Mouse (Mus musculus): ENCODE data around the gene Inpp5a. TPM values are rescaled to one million over a fixed set of nuclear protein-coding genes. Genes with fewer than 3 reads are reported as not detected.
A peak's percentile ranks its signal among the peaks of the same experiment; 100 is the strongest.

Gene Inpp5a
- polyA plus RNA-seq, 1 experiment from 2014 or later = 18.4 TPM

DNA sequence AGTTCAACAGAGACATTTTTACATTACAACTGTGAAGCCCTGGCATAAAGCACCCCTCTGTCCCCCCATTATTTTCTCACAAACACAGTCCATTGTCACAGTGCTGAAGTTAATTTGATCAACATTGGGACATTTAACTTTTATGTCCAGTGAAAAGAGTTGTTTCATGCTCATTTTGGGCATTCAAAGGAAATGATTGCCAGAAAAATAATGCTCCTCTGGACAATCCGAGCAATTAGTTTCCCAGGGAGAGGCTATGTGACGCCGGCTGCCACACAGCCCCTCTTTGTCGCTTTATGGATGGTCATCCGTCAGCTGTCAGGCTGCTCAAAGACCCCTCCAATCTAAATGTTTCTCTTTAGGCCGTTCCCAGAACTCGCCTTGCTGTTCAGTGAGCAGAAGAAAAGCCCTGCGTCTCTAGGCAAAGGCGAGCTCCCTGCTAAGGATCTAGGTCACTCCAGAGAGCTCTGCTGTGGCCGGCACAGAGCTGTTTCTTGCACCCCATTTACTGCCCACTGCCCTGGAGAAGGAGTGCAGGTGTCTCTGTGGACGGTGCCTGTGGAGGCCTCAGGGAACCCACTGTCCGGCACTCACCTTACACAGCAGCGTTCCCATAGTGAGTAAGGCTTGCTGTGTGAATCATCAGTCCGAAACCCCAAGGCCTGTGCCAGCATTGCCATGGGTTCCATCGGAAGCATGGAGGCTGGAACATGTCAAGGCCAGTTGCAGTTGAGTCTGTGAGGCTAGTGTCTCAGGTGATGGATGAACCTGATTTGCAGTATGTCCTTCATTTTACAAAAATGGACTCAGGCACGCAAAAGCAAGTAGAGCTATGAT, 141.9 kb downstream of the Inpp5a start:
- Histone ChIP-seq H3K27ac (replicated peaks) (no peak overlapping the region), H3K36me3 (peaks cover 9% of the 10 kb centered on the region; the same call in 1 of the 2 replicates), H3K4me2 (no peak overlapping the region), H3K9me3 (replicated peaks) (no peaks in the 10 kb centered on the region), H3K9ac (replicated peaks) (no peak overlapping the region), H3K4me1 (peaks cover 18% of the 10 kb centered on the region), H3K4me3 (replicated peaks) (no peak overlapping the region), H3K27me3 (replicated peaks) (peaks cover 83% of the 10 kb centered on the region)
- peak; percentile 77 for ATAC-seq (ENCODE audit: low FRiP score)
- 27% methylated on average over 16 of the region's 16 CpGs for WGBS

DNA sequence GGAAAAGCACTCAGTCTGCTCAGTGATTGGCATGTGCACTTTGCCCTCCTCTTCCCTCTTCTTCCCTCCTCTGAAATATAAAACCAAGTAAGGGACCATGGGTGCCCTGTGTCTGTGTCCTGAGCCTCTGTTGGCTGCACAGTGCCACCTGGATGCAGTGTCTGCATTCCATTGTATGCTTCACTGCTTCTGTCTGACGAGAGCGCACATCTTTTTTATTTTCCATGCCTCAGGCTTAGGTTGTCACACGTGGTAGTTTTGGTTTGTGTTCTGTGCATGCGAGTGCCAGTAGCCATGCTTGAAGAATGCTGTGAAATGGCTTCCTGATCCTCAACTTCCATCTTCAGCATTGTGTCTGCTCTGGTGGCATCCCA, 142.5 kb downstream of the Inpp5a start:
- Histone ChIP-seq H3K4me2 (no peak overlapping the region), H3K27me3 (replicated peaks) (peaks cover 83% of the 10 kb centered on the region), H3K9ac (replicated peaks) (no peak overlapping the region), H3K4me3 (replicated peaks) (no peak overlapping the region), H3K4me1 (peaks cover 18% of the 10 kb centered on the region), H3K9me3 (replicated peaks) (no peaks in the 10 kb centered on the region), H3K36me3 (peaks cover 4% of the 10 kb centered on the region; the same call in 1 of the 2 replicates), H3K27ac (replicated peaks) (no peak overlapping the region)
- 63% methylated on average over 4 of the region's 4 CpGs for WGBS
- ATAC-seq (ENCODE audit: low FRiP score) = no peak

DNA sequence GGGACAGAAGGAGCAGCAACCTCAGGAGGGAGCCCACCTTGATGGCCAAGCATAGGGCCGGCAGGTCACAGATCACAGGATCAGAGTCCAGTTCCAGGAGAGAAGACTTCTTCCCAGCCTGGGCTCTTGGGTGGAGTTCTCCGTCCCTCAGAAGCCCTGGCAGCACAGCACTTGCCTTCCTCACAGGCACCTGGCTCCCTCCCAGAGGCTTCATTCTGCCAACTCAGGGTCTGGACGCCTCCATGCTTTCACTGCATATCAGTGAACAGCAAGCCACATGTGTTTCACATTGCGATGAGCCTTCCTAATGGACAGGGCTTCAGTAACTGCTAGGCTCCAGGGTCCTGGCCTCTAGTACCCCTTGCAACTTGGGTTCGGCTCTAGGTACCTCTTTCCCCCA, 147.4 kb downstream of the Inpp5a start:
- Histone ChIP-seq H3K27ac (replicated peaks) (no peak overlapping the region), H3K9me3 (replicated peaks) (no peaks in the 10 kb centered on the region), H3K36me3 (no peaks in the 10 kb centered on the region), H3K27me3 (replicated peaks) (peaks cover 98% of the 10 kb centered on the region), H3K4me3 (replicated peaks) (no peak overlapping the region), H3K9ac (replicated peaks) (no peak overlapping the region), H3K4me1 (peaks cover 5% of the 10 kb centered on the region), H3K4me2 (no peak overlapping the region)
- WGBS = 89% methylated on average over 5 of the region's 5 CpGs
- no peak for ATAC-seq (ENCODE audit: low FRiP score)

DNA sequence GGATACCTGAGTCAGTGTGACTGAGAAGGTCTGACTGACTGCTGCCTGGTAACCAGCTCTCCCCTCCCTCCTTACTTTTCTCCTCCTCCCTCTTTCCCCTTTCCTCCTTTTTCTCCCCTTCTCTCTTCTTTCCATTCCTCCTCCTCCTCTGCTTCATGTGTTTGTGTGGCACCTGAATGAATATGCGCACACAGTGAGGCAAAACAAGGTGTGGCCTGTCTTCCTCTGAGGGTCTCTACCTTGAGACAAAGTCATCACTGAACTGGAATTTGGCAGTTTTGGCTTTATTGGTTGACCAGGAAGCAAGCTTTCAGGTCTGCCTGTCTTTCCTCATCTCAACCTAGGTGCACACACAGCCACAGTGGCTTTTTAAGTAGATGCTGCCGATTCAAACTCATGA, 147.9 kb downstream of the Inpp5a start:
- no peak overlapping the region for H3K4me3 ChIP-seq (replicated peaks)
- H3K4me1 ChIP-seq = no peaks in the 10 kb centered on the region
- no peak for ATAC-seq (ENCODE audit: low FRiP score)
- 98% methylated on average over 2 of the region's 2 CpGs for WGBS
- no peak overlapping the region for H3K4me2 ChIP-seq
- no peaks in the 10 kb centered on the region for H3K36me3 ChIP-seq
- H3K9ac ChIP-seq (replicated peaks) = no peak overlapping the region
- peaks cover 98% of the 10 kb centered on the region for H3K27me3 ChIP-seq (replicated peaks)
- no peaks in the 10 kb centered on the region for H3K9me3 ChIP-seq (replicated peaks)
- H3K27ac ChIP-seq (replicated peaks) = no peak overlapping the region

DNA sequence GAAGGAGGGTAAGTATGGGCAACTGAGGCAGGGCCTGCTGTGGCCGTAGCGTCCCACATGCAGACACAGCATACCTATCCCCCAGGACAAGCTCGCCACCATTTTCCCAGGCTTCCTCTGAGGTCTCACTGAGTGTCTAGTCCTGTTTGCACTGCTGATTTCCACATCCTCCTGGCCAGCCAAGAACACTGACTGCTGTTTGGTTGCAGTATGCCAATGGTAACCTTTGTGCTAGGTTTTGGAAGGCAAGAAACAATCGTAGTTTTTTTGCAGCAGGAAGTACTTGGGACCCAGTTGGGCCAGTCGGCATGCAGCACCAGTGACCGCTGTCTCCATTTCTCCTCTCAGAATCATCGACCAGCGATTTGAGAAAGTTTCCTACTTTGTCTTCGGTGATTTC, 148.9 kb downstream of the Inpp5a start:
- ATAC-seq (ENCODE audit: low FRiP score) = no peak
- Histone ChIP-seq H3K27ac (replicated peaks) (no peak overlapping the region), H3K27me3 (replicated peaks) (peaks cover 96% of the 10 kb centered on the region), H3K36me3 (no peaks in the 10 kb centered on the region), H3K4me2 (no peak overlapping the region), H3K9me3 (replicated peaks) (no peaks in the 10 kb centered on the region), H3K4me1 (no peaks in the 10 kb centered on the region), H3K4me3 (replicated peaks) (no peak overlapping the region), H3K9ac (replicated peaks) (no peak overlapping the region)
- WGBS = 96% methylated on average over 9 of the region's 9 CpGs

DNA sequence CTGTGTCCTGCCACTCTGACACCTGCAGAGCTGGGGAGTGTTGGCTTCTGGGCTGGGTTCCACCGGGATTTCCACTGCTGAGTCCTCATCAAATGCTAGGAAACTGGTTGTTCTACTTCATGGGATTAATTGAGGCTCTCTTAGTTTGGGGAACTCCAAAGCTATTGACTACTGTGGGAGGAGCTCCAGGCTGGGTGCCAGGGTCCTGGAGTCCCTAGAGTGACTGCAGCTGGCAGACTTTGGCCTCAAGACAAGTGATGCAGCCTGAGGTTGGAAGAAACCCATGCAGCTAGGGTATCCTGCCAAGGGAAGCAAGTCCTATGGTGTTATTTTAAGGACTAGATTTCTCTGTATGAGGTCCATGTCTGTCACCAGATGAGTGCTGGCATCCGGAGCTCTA, 149.6 kb downstream of the Inpp5a start:
- no peak for ATAC-seq (ENCODE audit: low FRiP score)
- H3K27ac ChIP-seq (replicated peaks) = no peak overlapping the region
- no peak overlapping the region for H3K4me2 ChIP-seq
- H3K36me3 ChIP-seq = no peaks in the 10 kb centered on the region
- H3K27me3 ChIP-seq (replicated peaks) = peaks cover 96% of the 10 kb centered on the region
- no peaks in the 10 kb centered on the region for H3K4me1 ChIP-seq
- H3K9ac ChIP-seq (replicated peaks) = no peak overlapping the region
- no peaks in the 10 kb centered on the region for H3K9me3 ChIP-seq (replicated peaks)
- 86% methylated on average over 2 of the region's 2 CpGs for WGBS
- H3K4me3 ChIP-seq (replicated peaks) = no peak overlapping the region

DNA sequence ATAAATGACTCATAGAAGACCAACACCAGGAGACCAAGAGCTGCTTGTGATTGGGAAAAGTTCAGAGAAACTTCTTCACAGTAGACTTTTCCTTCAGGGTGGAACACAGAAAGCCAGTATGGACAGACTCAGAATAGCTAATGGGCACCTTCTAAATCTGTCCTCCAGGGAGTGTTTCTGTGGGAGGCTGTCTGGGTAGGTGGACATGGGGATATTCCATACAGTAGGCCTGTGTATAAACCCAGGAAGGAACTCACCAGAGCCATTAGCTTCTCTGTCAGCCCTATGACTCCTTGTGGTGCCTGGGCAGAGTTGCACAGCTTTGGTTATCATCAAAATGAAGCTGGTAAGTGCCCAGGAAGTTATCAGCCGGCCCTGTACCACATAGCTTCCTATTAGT, 151.7 kb downstream of the Inpp5a start:
- Histone ChIP-seq H3K4me3 (replicated peaks) (no peak overlapping the region), H3K4me2 (no peak overlapping the region), H3K4me1 (peaks cover 15% of the 10 kb centered on the region), H3K27ac (replicated peaks) (no peak overlapping the region), H3K9ac (replicated peaks) (no peak overlapping the region), H3K27me3 (replicated peaks) (peaks cover 80% of the 10 kb centered on the region), H3K9me3 (replicated peaks) (no peaks in the 10 kb centered on the region), H3K36me3 (no peaks in the 10 kb centered on the region)
- no peak for ATAC-seq (ENCODE audit: low FRiP score)
- WGBS = 85% methylated on average over 1 of the region's 1 CpGs

DNA sequence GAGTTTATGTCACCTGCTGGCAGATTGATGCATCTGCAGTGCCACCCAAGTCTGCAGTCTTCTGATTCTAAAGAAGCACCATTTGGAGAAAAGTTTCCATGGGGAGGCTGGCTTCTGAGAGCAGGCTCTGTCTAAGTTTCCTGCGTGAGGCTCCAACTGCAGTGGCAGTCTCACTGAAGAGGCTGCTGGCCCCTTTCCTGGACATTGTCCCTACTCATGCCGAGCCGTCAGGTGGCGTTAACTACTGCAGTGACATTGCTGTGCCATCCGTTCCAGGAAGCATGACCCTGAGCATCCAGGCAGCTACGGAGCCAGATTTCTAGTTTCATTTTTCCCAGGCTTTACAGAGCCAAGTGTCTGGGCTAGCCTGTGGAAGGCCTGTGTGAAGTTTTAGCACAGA, 152.5 kb downstream of the Inpp5a start:
- Histone ChIP-seq H3K27me3 (replicated peaks) (peaks cover 78% of the 10 kb centered on the region), H3K4me3 (replicated peaks) (no peak overlapping the region), H3K36me3 (no peaks in the 10 kb centered on the region), H3K4me2 (no peak overlapping the region), H3K27ac (replicated peaks) (no peak overlapping the region), H3K4me1 (peaks cover 22% of the 10 kb centered on the region), H3K9ac (replicated peaks) (no peak overlapping the region), H3K9me3 (replicated peaks) (no peaks in the 10 kb centered on the region)
- no peak for ATAC-seq (ENCODE audit: low FRiP score)
- WGBS = 82% methylated on average over 6 of the region's 6 CpGs

DNA sequence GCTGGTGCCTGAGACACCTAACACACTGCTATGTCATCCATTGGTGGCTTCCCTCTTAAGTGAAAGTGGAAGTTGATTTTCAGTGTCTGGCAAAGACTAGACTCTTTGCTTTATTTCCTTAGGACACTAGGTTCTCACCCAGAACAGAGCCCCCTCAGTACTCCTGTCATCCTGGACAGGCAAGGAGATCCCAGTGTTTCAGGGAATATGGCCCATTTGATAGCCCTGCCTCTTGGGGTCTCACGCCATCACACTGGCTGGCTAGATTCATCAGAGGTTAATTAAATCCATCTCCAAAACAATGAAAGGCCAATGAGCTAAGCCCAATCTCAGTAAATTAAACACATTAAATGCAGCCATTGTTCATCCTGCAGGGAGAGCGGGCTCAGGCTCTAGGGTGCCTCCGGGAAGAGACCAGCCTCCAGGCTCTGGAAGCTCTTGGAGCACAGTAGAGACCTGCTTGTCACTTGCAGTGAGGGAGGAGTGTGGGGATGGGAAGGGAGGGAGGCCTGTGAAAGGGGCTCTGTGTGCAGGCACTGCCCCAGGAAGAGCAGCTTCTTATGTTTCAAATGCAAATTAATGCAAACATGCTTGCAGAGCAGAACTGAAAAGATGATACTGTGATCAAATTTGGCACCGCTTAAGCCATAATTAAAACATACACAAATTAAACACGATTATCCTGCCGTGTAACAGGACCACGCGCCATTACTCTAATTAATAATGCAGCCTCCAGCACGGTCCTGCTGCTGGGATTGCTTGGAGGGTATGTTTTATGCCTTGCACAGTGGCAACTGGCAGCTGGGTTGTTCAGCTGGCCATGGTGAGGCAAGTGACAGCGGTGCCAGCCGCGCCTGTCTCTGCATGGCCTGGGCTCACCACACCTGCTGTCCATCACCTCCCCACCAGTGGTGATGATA, 156.1 kb downstream of the Inpp5a start:
- Histone ChIP-seq H3K9ac (replicated peaks) (0 out of 2 replicates have a peak overlapping the region, but pooled peaks have one; percentile 3), H3K4me3 (replicated peaks) (no peak overlapping the region), H3K27ac (replicated peaks) (peak overlapping the region; percentile 66), H3K27me3 (replicated peaks) (peaks cover 78% of the 10 kb centered on the region), H3K36me3 (no peaks in the 10 kb centered on the region), H3K4me1 (peaks cover 22% of the 10 kb centered on the region), H3K9me3 (replicated peaks) (no peaks in the 10 kb centered on the region), H3K4me2 (0 out of 2 replicates have a peak overlapping the region, but pooled peaks have one; percentile 17)
- ATAC-seq (ENCODE audit: low FRiP score) = peak; percentile 89
- 19% methylated on average over 12 of the region's 12 CpGs for WGBS

DNA sequence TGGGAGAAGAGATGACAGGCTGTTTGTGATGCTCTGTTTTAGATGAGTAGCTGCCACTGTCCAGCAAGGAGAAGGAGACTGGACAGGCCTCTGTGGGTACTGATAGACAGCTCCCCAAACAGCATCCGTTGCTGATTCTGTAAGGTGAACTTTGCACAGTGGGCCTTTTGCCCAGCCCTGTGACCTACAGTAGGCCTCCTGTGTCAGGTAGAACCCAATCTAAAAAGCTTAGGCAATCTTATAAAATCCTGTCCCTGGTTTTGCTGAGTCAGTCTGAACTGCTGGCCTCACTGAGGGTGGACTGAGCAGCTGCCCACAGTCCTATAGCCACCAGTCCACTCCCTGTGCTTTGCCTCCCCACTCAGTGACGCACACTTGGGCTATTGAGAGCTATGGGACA, 158.4 kb downstream of the Inpp5a start:
- H3K4me1 ChIP-seq = peaks cover 22% of the 10 kb centered on the region
- no peak overlapping the region for H3K4me3 ChIP-seq (replicated peaks)
- ATAC-seq (ENCODE audit: low FRiP score) = no peak
- WGBS = 93% methylated on average over 2 of the region's 2 CpGs
- no peaks in the 10 kb centered on the region for H3K9me3 ChIP-seq (replicated peaks)
- H3K4me2 ChIP-seq = no peak overlapping the region
- H3K27ac ChIP-seq (replicated peaks) = no peak overlapping the region
- H3K9ac ChIP-seq (replicated peaks) = no peak overlapping the region
- H3K27me3 ChIP-seq (replicated peaks) = peaks cover 79% of the 10 kb centered on the region
- no peaks in the 10 kb centered on the region for H3K36me3 ChIP-seq

DNA sequence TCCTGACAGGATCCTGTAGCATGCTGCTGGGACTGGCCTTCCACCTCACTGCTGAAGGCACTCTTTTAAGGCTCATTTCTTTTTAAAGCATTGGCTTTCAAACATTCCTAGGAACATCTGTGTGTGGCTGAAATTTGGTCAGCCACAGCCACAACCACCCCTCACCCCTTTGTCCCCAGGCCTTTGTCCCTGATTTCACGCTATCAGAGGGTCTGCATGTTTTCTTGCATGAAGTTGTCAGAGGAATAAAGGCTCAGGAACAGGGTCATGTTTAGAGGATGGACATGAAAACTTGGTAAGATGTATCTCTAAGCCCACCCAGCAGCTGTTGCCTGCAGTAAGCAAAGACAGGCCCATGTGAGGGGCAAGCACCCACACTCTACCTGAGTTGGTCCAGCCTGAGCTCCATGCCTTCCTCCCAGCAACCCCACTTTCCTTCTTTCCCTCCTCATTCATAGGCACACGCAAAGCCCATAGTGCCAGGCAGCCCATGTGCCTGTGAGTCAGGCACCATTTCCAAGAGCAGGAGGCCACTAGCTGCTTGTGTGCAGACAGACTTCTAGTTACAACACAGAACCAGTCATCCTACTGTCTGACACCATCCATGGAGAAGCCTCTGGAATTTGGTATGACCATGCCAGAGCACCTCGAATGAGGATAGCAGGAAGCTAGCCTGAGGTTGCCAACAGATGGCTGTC, 161.3 kb downstream of the Inpp5a start:
- peaks cover 10% of the 10 kb centered on the region for H3K4me1 ChIP-seq
- WGBS = 79% methylated on average over 3 of the region's 3 CpGs
- H3K4me3 ChIP-seq (replicated peaks) = no peak overlapping the region
- no peaks in the 10 kb centered on the region for H3K9me3 ChIP-seq (replicated peaks)
- no peak overlapping the region for H3K27ac ChIP-seq (replicated peaks)
- H3K36me3 ChIP-seq = no peaks in the 10 kb centered on the region
- no peak for ATAC-seq (ENCODE audit: low FRiP score)
- H3K9ac ChIP-seq (replicated peaks) = no peak overlapping the region
- peaks cover 81% of the 10 kb centered on the region for H3K27me3 ChIP-seq (replicated peaks)
- H3K4me2 ChIP-seq = no peak overlapping the region
